Mouse (Mus musculus) forebrain, embryonic 14.5 days (tissue): ENCODE results near the gene Cspg4. TPM values are rescaled to one million over a fixed set of nuclear protein-coding genes. Genes with fewer than 3 reads are reported as not detected.

Experiments used
- ATAC-seq: fragments of 200-750 bp; cut with Nextera tagmentation; 2 replicates; pipeline ENCODE4 v1.8.0; 2017; ENCODE audit warnings: mild to moderate bottlenecking, moderate library complexity
- DNase-seq: peaks from one replicate; pipeline ENCODE4 v3.0.0-alpha.2; 2015; ENCODE audit warnings: low spot score
- H3K27ac ChIP-seq: fragments of 300-500 bp; sonication (generic); 2 replicates; pipeline ENCODE4 v1.5.1; 2014; ENCODE audit warnings: low read depth, mild to moderate bottlenecking, control low read depth, low read length, moderate library complexity
- H3K27me3 ChIP-seq: fragments of 300-500 bp; sonication (generic); replicated peaks from 2 replicates; pipeline ENCODE4 v1.6.1; 2014; ENCODE audit warnings: low read length, control low read depth, mixed read lengths; ENCODE audit not compliant: control insufficient read depth, insufficient read depth
- H3K36me3 ChIP-seq: fragments of 300-500 bp; sonication (generic); 2 replicates; pipeline ENCODE4 v1.6.1; 2014; ENCODE audit warnings: low read length, control low read depth; ENCODE audit not compliant: control insufficient read depth, insufficient read depth
- H3K4me1 ChIP-seq: fragments of 300-500 bp; sonication (generic); 2 replicates; pipeline ENCODE4 v1.6.1; 2014; ENCODE audit warnings: antibody characterized with exemption, low read length, control low read depth; ENCODE audit not compliant: control insufficient read depth, insufficient read depth
- H3K4me2 ChIP-seq: fragments of 300-500 bp; sonication (generic); 2 replicates; pipeline ENCODE4 v1.6.1; 2014; ENCODE audit warnings: mild to moderate bottlenecking, control low read depth, low read length
- H3K4me3 ChIP-seq: fragments of 300-500 bp; sonication (generic); 2 replicates; pipeline ENCODE4 v1.5.1; 2014; ENCODE audit warnings: low read depth, low read length, control low read depth
- H3K9ac ChIP-seq: fragments of 300-500 bp; sonication (generic); 2 replicates; pipeline ENCODE4 v1.6.1; 2014; ENCODE audit warnings: mild to moderate bottlenecking, low read length, control low read depth, moderate library complexity
- H3K9me3 ChIP-seq: fragments of 300-500 bp; sonication (generic); replicated peaks from 2 replicates; pipeline ENCODE4 v1.6.1; 2016; ENCODE audit warnings: low read length, control low read depth, mixed read lengths; ENCODE audit not compliant: control insufficient read depth
- WGBS: fragments of 180-500 bp; shearing (Covaris S2); extraction: QIAGEN DNeasy Blood & Tissue Kit; methylation state at CpG from one replicate; pipeline ENCODE4 v1.1.7; 2014; 5-methylcytosine and 5-hydroxymethylcytosine counted together
- polyA plus RNA-seq: library from polyadenylated mRNA; unstranded; fragments of >200 nt; fragmentation: Nextera tagmentation; extraction: Ambion mirVana; gene quantifications from 2 replicates; pipeline ENCODE4 v1.2.1, GENCODE M21; 2014

Gene Cspg4
- polyA plus RNA-seq, 1 experiment from 2014 or later, result 3.0 TPM

DNA sequence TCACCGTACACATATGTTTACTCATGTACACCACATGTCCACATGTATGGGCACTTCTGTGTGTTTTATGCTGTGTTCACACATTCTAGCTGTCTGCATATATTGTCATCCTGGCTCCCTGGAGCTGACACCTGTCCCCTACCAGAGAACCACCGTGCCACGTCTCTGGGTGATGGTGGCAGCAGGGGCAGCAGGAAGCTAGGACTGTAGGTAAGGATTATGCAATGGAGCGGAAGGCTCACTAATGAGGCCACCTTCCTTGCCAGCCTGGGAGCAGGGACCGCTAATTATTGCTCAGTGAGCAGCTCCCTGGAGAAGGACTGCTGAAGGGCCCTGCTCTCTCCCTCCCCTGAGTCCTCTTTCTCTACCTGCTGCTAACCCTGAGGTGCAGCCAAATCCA is 24.1 kb upstream of the Cspg4 start:
- DNase-seq (peak; percentile 43), ATAC-seq (peak; percentile 51)
- no peak overlapping the region for H3K4me3 ChIP-seq
- no peaks in the 10 kb centered on the region for H3K9me3 ChIP-seq
- no peaks in the 10 kb centered on the region for H3K4me1 ChIP-seq
- H3K9ac ChIP-seq, result no peak overlapping the region
- H3K27me3 ChIP-seq, result no peaks in the 10 kb centered on the region
- H3K4me2 ChIP-seq, result no peak overlapping the region
- 32% methylated on average over 5 of the region's 5 CpGs for WGBS
- no peaks in the 10 kb centered on the region for H3K36me3 ChIP-seq
- no peak overlapping the region for H3K27ac ChIP-seq

DNA sequence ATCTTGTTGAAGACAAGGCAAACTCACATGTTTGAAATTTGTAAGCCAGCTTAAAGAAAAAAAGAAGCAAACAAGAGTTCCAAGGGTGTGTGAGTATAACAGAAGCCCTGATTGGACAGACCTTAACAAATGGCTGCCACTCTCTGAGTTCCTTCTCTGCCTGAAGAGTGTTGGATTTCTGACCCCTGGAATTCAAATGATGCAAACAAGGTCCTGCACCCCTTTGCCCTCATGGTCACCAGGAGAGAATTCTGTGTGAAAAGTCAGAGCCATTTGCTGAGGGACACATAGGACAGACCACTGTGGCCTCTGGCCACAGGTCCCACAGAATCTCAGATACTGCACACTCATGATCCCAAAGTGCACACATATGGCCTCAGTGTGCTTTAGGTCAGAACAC is 23.0 kb upstream of the Cspg4 start:
- DNase-seq, result no peak
- no peak overlapping the region for H3K9ac ChIP-seq
- H3K36me3 ChIP-seq, result no peaks in the 10 kb centered on the region
- H3K27ac ChIP-seq, result no peak overlapping the region
- H3K9me3 ChIP-seq, result no peaks in the 10 kb centered on the region
- no peaks in the 10 kb centered on the region for H3K4me1 ChIP-seq
- no peak for ATAC-seq
- H3K4me3 ChIP-seq, result no peak overlapping the region
- H3K4me2 ChIP-seq, result no peak overlapping the region
- H3K27me3 ChIP-seq, result no peaks in the 10 kb centered on the region

DNA sequence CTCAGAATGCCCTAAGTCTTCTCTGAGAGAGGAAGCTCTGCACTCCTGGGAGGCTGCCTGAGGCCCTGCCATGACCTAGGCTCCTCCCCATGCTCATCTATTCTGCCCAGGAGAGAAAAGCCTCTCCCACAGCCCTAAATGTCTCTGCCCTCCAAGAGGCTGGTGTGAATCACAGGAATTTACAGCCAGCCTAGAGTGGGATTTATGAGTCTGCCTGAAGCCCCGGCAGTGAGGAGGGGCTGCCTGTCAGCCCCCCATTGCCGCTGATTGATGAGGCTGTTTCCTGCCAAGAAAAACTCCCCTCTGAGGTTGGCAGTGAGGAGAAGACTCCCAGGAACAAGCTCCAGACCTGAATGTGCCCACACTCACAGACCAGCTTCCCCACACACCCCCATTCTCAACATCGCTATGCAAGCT is 22.5 kb upstream of the Cspg4 start:
- 66% methylated on average over 3 of the region's 3 CpGs for WGBS
- Histone ChIP-seq H3K4me3 (no peak overlapping the region), H3K27me3 (no peaks in the 10 kb centered on the region), H3K27ac (no peak overlapping the region), H3K4me2 (no peak overlapping the region), H3K4me1 (no peaks in the 10 kb centered on the region), H3K9ac (no peak overlapping the region), H3K9me3 (no peaks in the 10 kb centered on the region), H3K36me3 (no peaks in the 10 kb centered on the region)
- ATAC-seq, result no peak
- no peak for DNase-seq

DNA sequence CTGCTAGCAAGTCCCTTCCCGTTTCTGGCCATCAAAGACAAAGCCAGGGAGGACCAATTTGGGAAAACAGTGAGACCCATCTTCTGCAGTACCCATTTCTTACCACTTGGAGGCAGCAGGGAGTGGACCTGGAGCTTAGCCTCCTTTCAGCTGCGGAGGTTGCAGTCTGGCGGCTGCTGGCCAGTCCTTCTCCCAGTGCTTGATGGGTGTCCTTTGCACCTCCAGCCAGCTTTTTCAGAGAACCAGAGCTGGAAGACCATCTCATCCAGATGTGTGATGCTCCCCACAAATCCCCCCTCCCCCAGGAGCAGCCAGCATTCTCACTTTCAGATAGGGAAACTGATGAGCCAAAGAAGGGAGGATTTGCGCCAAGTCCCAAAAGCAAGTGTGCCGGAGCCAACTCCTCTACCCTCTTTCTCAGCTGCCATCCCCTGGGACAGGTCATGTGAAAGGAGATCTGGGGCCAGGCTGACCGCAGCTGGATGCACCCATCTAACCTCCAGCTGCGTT is 21.1 kb upstream of the Cspg4 start:
- H3K9ac ChIP-seq, result no peak overlapping the region

DNA sequence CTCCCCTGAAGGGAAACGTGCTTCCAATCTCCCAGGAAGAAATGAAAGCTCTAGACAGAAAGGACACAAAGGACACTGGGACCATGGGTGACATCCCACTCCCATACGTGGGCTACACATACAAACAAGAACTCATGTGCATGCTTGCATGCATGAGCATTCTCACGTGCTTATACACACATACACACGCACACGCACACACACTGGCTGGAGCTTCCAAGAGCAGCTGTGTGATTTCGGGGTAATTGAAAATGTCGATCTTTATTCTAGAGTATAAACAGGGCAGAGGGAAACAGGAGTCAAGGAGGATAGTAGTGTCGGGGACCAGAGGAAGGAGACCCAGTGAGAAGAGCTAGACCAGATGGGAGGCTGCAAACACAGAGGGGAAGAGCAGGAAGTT is 20.2 kb upstream of the Cspg4 start:
- Histone ChIP-seq H3K9me3 (no peaks in the 10 kb centered on the region), H3K27ac (no peak overlapping the region), H3K36me3 (no peaks in the 10 kb centered on the region), H3K27me3 (no peaks in the 10 kb centered on the region), H3K9ac (no peak overlapping the region), H3K4me3 (no peak overlapping the region), H3K4me1 (no peaks in the 10 kb centered on the region), H3K4me2 (no peak overlapping the region)
- ATAC-seq (no peak), DNase-seq (peak; percentile 44)
- WGBS, result 63% methylated on average over 8 of the region's 8 CpGs

More for the DNA sequence above, 21.1 kb upstream of the Cspg4 start:
- Histone ChIP-seq H3K4me2 (no peak overlapping the region), H3K27me3 (no peaks in the 10 kb centered on the region), H3K27ac (no peak overlapping the region), H3K36me3 (no peaks in the 10 kb centered on the region), H3K4me3 (no peak overlapping the region), H3K9me3 (no peaks in the 10 kb centered on the region), H3K4me1 (no peaks in the 10 kb centered on the region)
- no peak for ATAC-seq
- 41% methylated on average over 7 of the region's 7 CpGs for WGBS
- DNase-seq, result peak; percentile 73

DNA sequence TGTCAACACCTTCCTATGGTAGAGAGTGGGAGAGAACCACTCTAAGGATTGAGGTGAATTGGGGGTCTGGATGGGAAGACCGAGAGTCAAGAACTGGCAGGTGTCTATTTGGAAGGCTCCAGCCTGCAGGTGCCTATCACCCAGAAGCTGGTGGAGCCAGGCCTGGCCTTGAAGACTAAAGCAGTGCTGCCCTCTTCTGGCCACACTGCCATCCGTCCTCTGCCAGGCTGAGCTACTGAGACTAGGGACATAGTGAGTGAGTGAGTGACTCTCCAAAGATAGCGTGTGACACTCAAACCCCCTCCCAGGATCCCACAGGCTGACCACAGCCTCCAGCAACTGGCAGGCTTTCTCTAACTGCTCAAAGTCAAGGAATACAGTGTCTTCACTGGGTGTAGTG is 17.3 kb upstream of the Cspg4 start:
- Histone ChIP-seq H3K9ac (no peak overlapping the region), H3K27ac (no peak overlapping the region), H3K4me2 (no peak overlapping the region), H3K27me3 (no peaks in the 10 kb centered on the region), H3K4me1 (no peaks in the 10 kb centered on the region), H3K4me3 (no peak overlapping the region), H3K9me3 (no peaks in the 10 kb centered on the region), H3K36me3 (no peaks in the 10 kb centered on the region)
- WGBS, result 17% methylated on average over 3 of the region's 3 CpGs
- ATAC-seq (peak; percentile 66; the same call in 1 of the 2 replicates), DNase-seq (peak; percentile 87)

DNA sequence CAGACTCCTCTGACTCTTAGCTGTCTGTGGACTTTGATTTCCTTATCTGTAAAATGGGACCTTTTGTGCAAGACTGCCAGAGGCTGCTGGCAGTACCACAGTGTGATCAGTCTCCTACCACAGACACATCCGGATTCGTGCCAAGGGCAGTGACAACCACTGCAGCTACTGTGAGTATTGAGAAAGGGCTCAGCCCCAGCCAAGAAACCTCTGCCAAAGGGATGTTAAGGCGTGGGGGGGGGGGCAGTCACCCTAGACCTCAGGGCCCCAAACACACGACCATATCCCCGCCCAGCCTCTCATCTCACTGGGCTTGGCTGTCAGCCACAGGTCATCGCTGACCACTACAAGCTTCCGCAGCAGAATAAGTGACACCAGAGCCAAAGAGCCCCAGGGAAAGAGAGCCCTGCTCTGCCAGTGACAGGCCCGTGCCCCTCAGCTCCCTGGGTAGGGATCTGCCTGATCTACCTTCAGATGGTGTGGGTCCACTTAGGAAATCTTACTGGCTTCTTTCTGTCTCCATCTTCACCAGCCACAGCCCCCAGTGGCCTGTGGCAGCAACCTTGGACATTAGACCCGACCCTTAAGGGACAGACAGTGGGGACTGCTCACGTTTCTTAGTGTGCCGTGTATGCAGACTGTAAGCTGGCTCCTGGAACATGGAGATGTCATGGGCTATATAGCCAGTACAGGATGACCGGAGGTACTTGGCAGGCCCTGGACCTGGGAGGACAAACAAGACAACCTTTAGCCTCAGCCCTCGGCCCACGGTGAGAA is 14.5 kb upstream of the Cspg4 start:
- no peak overlapping the region for H3K9ac ChIP-seq
- H3K9me3 ChIP-seq, result no peaks in the 10 kb centered on the region
- no peak overlapping the region for H3K4me3 ChIP-seq
- 85% methylated on average over 14 of the region's 14 CpGs for WGBS
- DNase-seq, result no peak
- H3K36me3 ChIP-seq, result no peaks in the 10 kb centered on the region
- no peaks in the 10 kb centered on the region for H3K4me1 ChIP-seq
- no peak overlapping the region for H3K4me2 ChIP-seq
- no peak for ATAC-seq
- H3K27me3 ChIP-seq, result no peaks in the 10 kb centered on the region
- no peak overlapping the region for H3K27ac ChIP-seq

DNA sequence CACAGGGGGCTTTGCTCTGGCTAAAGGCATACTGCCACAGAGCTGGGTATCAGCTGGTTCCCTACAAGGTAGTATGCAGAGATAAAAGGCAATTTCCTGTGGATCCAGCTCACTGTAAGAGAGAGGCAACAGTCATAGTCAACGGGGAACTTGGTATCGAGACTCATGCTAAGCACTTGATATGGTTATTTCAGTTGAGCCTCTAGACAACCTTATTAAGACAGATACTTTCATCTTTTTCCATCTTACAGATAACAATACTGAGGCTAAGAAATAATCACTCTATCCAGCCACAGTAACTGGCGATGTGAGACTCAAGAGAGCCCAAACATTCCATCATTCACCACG is 14.0 kb upstream of the Cspg4 start:
- Histone ChIP-seq H3K4me1 (no peaks in the 10 kb centered on the region), H3K27me3 (no peaks in the 10 kb centered on the region), H3K9ac (no peak overlapping the region), H3K4me2 (no peak overlapping the region), H3K9me3 (no peaks in the 10 kb centered on the region), H3K27ac (no peak overlapping the region), H3K36me3 (no peaks in the 10 kb centered on the region), H3K4me3 (no peak overlapping the region)
- DNase-seq (no peak), ATAC-seq (no peak)
- WGBS, result 91% methylated on average over 4 of the region's 4 CpGs

DNA sequence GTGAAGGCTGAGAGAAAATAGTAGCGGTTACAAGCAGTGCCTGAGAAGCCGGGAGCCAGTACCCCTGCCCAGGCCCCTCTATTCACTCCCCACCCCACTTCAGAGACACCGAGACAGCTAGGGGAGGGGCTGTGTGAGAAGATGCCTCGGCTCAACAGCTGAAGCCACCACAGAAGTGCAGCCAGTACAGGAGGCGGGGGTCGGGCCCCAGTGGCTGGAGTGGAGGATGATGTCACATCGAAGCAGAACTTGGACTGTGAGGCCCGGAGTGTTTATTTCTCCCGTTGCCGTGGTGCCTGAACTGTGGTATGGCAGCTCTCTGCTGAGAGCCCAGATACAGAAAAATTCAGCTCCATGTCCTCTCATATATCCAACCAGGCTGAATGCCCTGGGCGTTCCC is 13.1 kb upstream of the Cspg4 start:
- 34% methylated on average over 11 of the region's 11 CpGs for WGBS
- no peak overlapping the region for H3K27ac ChIP-seq
- H3K9me3 ChIP-seq, result no peaks in the 10 kb centered on the region
- 0 out of 2 replicates have a peak, but pooled peaks have one; percentile 26 for ATAC-seq
- no peaks in the 10 kb centered on the region for H3K27me3 ChIP-seq
- no peak overlapping the region for H3K4me3 ChIP-seq
- no peaks in the 10 kb centered on the region for H3K36me3 ChIP-seq
- H3K4me2 ChIP-seq, result no peak overlapping the region
- no peak overlapping the region for H3K9ac ChIP-seq
- DNase-seq, result no peak
- no peaks in the 10 kb centered on the region for H3K4me1 ChIP-seq
